Mouse (Mus musculus) forebrain, embryonic 14.5 days (tissue): Measurements from ENCODE around the gene Tyrobp. TPM values are rescaled to one million over a fixed set of nuclear protein-coding genes. Genes with fewer than 3 reads are reported as not detected.
A peak's percentile ranks its signal among the peaks of the same experiment; 100 is the strongest.

Experiments used
- ATAC-seq: fragments of 200-750 bp; cut with Nextera tagmentation; 2 replicates; pipeline ENCODE4 v1.8.0; 2017; ENCODE audit warnings: mild to moderate bottlenecking, moderate library complexity
- DNase-seq: peaks from one replicate; pipeline ENCODE4 v3.0.0-alpha.2; 2015; ENCODE audit warnings: low spot score
- H3K27ac ChIP-seq: fragments of 300-500 bp; sonication (generic); 2 replicates; pipeline ENCODE4 v1.5.1; 2014; ENCODE audit warnings: low read depth, mild to moderate bottlenecking, control low read depth, low read length, moderate library complexity
- H3K27me3 ChIP-seq: fragments of 300-500 bp; sonication (generic); replicated peaks from 2 replicates; pipeline ENCODE4 v1.6.1; 2014; ENCODE audit warnings: low read length, control low read depth, mixed read lengths; ENCODE audit not compliant: control insufficient read depth, insufficient read depth
- H3K36me3 ChIP-seq: fragments of 300-500 bp; sonication (generic); 2 replicates; pipeline ENCODE4 v1.6.1; 2014; ENCODE audit warnings: low read length, control low read depth; ENCODE audit not compliant: control insufficient read depth, insufficient read depth
- H3K4me1 ChIP-seq: fragments of 300-500 bp; sonication (generic); 2 replicates; pipeline ENCODE4 v1.6.1; 2014; ENCODE audit warnings: antibody characterized with exemption, low read length, control low read depth; ENCODE audit not compliant: control insufficient read depth, insufficient read depth
- H3K4me2 ChIP-seq: fragments of 300-500 bp; sonication (generic); 2 replicates; pipeline ENCODE4 v1.6.1; 2014; ENCODE audit warnings: mild to moderate bottlenecking, control low read depth, low read length
- H3K4me3 ChIP-seq: fragments of 300-500 bp; sonication (generic); 2 replicates; pipeline ENCODE4 v1.5.1; 2014; ENCODE audit warnings: low read depth, low read length, control low read depth
- H3K9ac ChIP-seq: fragments of 300-500 bp; sonication (generic); 2 replicates; pipeline ENCODE4 v1.6.1; 2014; ENCODE audit warnings: mild to moderate bottlenecking, low read length, control low read depth, moderate library complexity
- H3K9me3 ChIP-seq: fragments of 300-500 bp; sonication (generic); replicated peaks from 2 replicates; pipeline ENCODE4 v1.6.1; 2016; ENCODE audit warnings: low read length, control low read depth, mixed read lengths; ENCODE audit not compliant: control insufficient read depth
- WGBS: fragments of 180-500 bp; shearing (Covaris S2); extraction: QIAGEN DNeasy Blood & Tissue Kit; methylation state at CpG from one replicate; pipeline ENCODE4 v1.1.7; 2014; 5-methylcytosine and 5-hydroxymethylcytosine counted together
- polyA plus RNA-seq: library from polyadenylated mRNA; unstranded; fragments of >200 nt; fragmentation: Nextera tagmentation; extraction: Ambion mirVana; gene quantifications from 2 replicates; pipeline ENCODE4 v1.2.1, GENCODE M21; 2014

Tyrobp gene
- polyA plus RNA-seq, 1 experiment from 2014 or later = 31.1 TPM

DNA sequence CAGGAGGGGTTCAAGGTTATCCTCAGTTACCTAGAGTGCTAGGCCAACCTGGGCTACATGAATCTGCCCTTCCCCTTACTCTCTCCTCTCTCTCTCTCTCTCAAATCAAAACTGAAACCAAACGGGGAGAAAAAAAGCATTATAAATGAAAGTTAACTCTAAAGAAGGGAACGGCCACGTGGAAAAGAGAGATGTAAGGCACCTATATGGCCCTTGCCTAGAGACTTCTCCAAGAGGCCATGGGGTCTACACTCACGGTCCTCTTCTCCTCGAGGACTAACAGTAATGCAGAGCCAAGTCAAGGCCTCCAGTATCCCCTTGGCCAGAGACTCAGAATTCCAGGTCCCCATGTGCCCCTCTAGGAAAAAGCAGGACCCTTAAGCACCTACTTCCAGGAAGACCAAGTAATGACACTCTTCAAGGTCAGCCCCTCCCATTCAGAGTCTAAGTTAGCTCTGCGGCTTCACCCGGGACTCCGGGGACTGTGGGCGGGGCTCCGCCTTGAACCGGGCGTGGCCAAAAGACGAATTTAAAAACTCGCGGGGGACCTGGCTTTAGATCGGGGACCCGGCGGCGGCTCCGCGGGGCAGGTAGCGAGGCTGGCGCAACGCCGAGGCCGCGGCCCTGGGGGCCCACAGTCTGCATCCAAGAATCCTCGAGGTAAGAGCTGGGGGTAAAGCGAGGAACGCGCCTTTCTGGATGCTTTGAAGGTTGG lies 7.8 kb downstream of the Tyrobp start, which contains the start of gene Nfkbid:
Gene Nfkbid (plus strand): TSS at position 558 of the 715 bp plus-strand sequence.
- H3K36me3 ChIP-seq = peaks cover 11% of the 10 kb centered on the region; the same call in 1 of the 2 replicates
- H3K27me3 ChIP-seq = no peaks in the 10 kb centered on the region
- H3K9ac ChIP-seq = peak within 1 kb of the TSS; percentile 73
- peak within 1 kb of the TSS; percentile 99 for H3K4me2 ChIP-seq
- 0 out of 2 replicates have a peak, but pooled peaks cover 7% of the 10 kb centered on the region for H3K4me1 ChIP-seq
- peak; percentile 29 for ATAC-seq
- H3K27ac ChIP-seq = peak within 1 kb of the TSS; percentile 39; the same call in 1 of the 2 replicates
- 10% methylated on average over 31 of the region's 31 CpGs for WGBS
- peak; percentile 31 for DNase-seq
- no peaks in the 10 kb centered on the region for H3K9me3 ChIP-seq
- peak within 1 kb of the TSS; percentile 56 for H3K4me3 ChIP-seq

- WGBS = under 1% methylated on average over 43 of the region's 45 CpGs
- peak overlapping the region; percentile 56 for H3K4me3 ChIP-seq
- no peak overlapping the region; the same call in 1 of the 2 replicates for H3K27ac ChIP-seq
- no peaks in the 10 kb centered on the region for H3K27me3 ChIP-seq
- peak; percentile 97 for DNase-seq
- 0 out of 2 replicates have a peak, but pooled peaks cover 7% of the 10 kb centered on the region for H3K4me1 ChIP-seq
- ATAC-seq = peak; percentile 93
- peaks cover 11% of the 10 kb centered on the region; the same call in 1 of the 2 replicates for H3K36me3 ChIP-seq
- H3K9ac ChIP-seq = peak overlapping the region; percentile 73
- H3K9me3 ChIP-seq = no peaks in the 10 kb centered on the region
- peak overlapping the region; percentile 99 for H3K4me2 ChIP-seq
Measured at GRCm38 (mm10) chr7:30421890-30422435, 8.4 kb downstream of the Tyrobp start.

- 14% methylated on average over 9 of the region's 9 CpGs for WGBS
- peak overlapping the region; percentile 39; the same call in 1 of the 2 replicates for H3K27ac ChIP-seq
- peaks cover 11% of the 10 kb centered on the region; the same call in 1 of the 2 replicates for H3K36me3 ChIP-seq
Measured at GRCm38 (mm10) chr7:30422560-30422959, 9.0 kb downstream of the Tyrobp start.

GRCm38 (mm10) chr7:30423071-30423641 lies 9.6 kb downstream of the Tyrobp start:
- no peaks in the 10 kb centered on the region for H3K9me3 ChIP-seq
- H3K4me2 ChIP-seq = peak overlapping the region; percentile 99
- H3K4me1 ChIP-seq = 0 out of 2 replicates have a peak, but pooled peaks cover 7% of the 10 kb centered on the region
- WGBS = 66% methylated on average over 23 of the region's 23 CpGs
- H3K4me3 ChIP-seq = peak overlapping the region; percentile 56
- H3K27ac ChIP-seq = no peak overlapping the region
- no peaks in the 10 kb centered on the region for H3K27me3 ChIP-seq
- DNase-seq (peak; percentile 5), ATAC-seq (no peak)
- peaks cover 11% of the 10 kb centered on the region; the same call in 1 of the 2 replicates for H3K36me3 ChIP-seq
- H3K9ac ChIP-seq = peak overlapping the region; percentile 73

More at GRCm38 (mm10) chr7:30422560-30422959, 9.0 kb downstream of the Tyrobp start:
- peak overlapping the region; percentile 73 for H3K9ac ChIP-seq
- ATAC-seq = peak; percentile 51
- no peaks in the 10 kb centered on the region for H3K9me3 ChIP-seq
- no peak for DNase-seq
- peak overlapping the region; percentile 56 for H3K4me3 ChIP-seq
- peak overlapping the region; percentile 99 for H3K4me2 ChIP-seq
- no peaks in the 10 kb centered on the region for H3K27me3 ChIP-seq
- 0 out of 2 replicates have a peak, but pooled peaks cover 7% of the 10 kb centered on the region for H3K4me1 ChIP-seq

GRCm38 (mm10) chr7:30429327-30429726 lies 15.8 kb downstream of the Tyrobp start:
- no peak overlapping the region for H3K4me3 ChIP-seq
- no peak overlapping the region for H3K27ac ChIP-seq
- no peaks in the 10 kb centered on the region for H3K4me1 ChIP-seq
- H3K36me3 ChIP-seq = peaks cover 11% of the 10 kb centered on the region; the same call in 1 of the 2 replicates
- no peak overlapping the region for H3K4me2 ChIP-seq
- no peaks in the 10 kb centered on the region for H3K9me3 ChIP-seq
- H3K9ac ChIP-seq = no peak overlapping the region
- no peak for DNase-seq
- no peaks in the 10 kb centered on the region for H3K27me3 ChIP-seq
- no peak for ATAC-seq

DNA sequence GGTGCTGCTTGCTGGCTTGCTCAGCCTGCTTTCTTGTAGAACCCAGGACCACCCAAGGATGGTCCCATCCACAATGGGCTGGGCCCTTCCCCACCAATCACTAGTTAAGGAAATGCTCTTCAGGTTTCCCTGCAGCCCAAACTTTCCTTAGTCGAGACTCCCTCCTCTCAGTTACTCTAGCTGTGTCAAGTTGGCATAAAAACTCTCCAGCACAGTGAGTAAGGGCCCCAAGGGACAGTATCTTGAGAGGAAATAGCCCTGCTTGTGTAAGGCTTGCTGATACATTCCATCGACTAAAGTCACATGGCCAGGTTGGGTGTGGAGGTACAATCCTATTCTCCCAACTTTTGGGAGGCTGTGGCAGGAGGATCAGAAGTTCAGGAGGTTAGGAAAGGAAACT lies 16.6 kb downstream of the Tyrobp start:
- Histone ChIP-seq H3K9me3 (no peaks in the 10 kb centered on the region), H3K36me3 (peaks cover 17% of the 10 kb centered on the region), H3K27me3 (no peaks in the 10 kb centered on the region), H3K4me2 (no peak overlapping the region), H3K4me1 (no peaks in the 10 kb centered on the region), H3K27ac (no peak overlapping the region), H3K4me3 (no peak overlapping the region), H3K9ac (no peak overlapping the region)
- ATAC-seq (no peak), DNase-seq (no peak)
- 68% methylated on average over 2 of the region's 2 CpGs for WGBS

- Histone ChIP-seq H3K27ac (no peak overlapping the region), H3K27me3 (no peaks in the 10 kb centered on the region), H3K9ac (no peak overlapping the region), H3K36me3 (peaks cover 25% of the 10 kb centered on the region), H3K9me3 (no peaks in the 10 kb centered on the region), H3K4me3 (no peak overlapping the region), H3K4me1 (no peaks in the 10 kb centered on the region), H3K4me2 (no peak overlapping the region)
- DNase-seq (peak; percentile 90), ATAC-seq (peak; percentile 76)
- 5% methylated on average over 3 of the region's 3 CpGs for WGBS
Measured at GRCm38 (mm10) chr7:30431793-30432192, 18.2 kb downstream of the Tyrobp start.

DNA sequence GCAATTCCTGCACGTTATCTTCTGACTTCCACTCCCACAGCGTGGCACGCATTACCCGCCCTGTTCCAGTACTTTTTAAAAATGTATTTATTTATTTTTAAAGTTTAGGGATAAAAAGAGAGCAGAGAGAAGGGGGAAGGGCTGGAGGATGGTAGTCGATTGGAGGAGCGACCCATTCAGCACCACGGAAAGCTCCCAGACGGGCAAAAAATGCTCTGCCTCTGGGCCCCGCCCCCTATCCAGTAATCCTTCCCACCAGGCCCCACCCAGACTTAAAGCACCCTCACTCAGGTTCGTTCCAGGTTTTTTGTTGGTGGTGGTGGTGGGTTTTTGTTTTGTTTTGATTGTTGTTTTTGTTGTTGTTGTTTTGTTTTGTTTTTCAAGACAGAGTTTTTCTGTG lies 20.7 kb downstream of the Tyrobp start:
- Histone ChIP-seq H3K9ac (no peak overlapping the region), H3K9me3 (no peaks in the 10 kb centered on the region), H3K4me2 (no peak overlapping the region), H3K4me1 (no peaks in the 10 kb centered on the region), H3K4me3 (no peak overlapping the region), H3K27ac (no peak overlapping the region), H3K36me3 (peaks cover 45% of the 10 kb centered on the region), H3K27me3 (no peaks in the 10 kb centered on the region)
- 1% methylated on average over 10 of the region's 10 CpGs for WGBS
- no peak for ATAC-seq
- no peak for DNase-seq
